Mouse (Mus musculus): ENCODE results near the gene Mrpl42. TPM values are rescaled to one million over a fixed set of nuclear protein-coding genes. Genes with fewer than 3 reads are reported as not detected.

Mrpl42 gene
- polyA plus RNA-seq, 1 experiment from 2014 or later, result 311 TPM

DNA sequence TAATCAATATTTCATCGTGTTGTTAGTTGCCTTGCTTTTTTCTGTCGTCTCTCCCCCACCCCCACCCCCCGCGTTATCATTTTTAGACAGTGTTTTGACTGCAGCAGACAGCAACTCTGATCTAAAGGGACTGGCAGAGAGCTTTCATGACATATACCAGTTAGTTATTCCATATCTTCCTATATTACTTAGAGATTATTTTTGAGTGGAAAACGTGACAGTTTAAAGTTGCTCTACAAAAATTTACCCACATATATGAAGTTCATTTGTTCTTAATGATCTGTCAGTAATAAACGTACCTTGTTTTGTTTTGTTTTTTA lies 34.4 kb upstream of the Mrpl42 start:
- Histone ChIP-seq H3K36me3 (no peaks in the 10 kb centered on the region), H3K4me1 (no peaks in the 10 kb centered on the region), H3K4me2 (replicated peaks) (no peak overlapping the region), H3K9me3 (no peaks in the 10 kb centered on the region), H3K27me3 (no peaks in the 10 kb centered on the region), H3K27ac (no peak overlapping the region), H3K9ac (no peak overlapping the region), H3K4me3 (no peak overlapping the region)
- 87% methylated on average over 6 of the region's 6 CpGs for WGBS
- no peak for ATAC-seq (ENCODE audit: insufficient number of reproducible peaks, insufficient read depth, low FRiP score, low TSS enrichment)

DNA sequence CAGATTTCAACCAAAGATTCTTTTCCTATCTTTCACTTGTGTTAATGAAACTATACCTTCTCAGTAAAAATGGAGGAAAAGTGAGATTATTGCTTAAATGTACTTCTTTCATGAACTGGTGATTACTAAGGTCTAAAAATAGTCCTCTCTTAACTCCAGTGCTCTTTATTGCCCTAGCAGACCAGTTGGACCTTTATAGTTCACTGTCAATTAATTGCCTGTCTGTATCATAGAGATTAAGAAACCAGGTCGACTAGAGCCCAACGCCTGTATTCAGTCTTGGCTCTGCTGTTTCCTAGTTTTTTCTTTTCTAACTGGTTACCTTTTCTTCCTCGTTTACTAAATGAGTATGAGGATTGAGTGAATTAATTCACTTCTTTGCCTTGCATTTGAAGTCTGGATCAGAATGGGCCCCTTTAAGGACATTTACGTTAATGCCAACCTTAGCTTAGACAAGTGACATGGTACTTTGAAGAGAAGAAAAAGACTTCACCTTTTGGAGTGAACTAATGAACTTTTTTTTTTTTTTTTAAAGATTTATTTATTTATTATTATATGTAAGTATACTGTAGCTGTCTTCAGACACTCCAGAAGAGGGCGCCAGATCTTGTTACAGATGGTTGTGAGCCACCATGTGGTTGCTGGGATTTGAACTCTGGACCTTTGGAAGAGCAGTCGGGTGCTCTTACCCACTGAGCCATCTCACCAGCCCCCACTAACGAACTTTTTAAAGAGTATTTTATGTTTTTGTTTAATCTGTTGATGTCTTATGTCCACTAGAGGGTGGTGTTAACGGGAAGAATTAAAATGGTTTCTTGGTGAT lies 33.9 kb upstream of the Mrpl42 start:
- Histone ChIP-seq H3K9ac (no peak overlapping the region), H3K36me3 (no peaks in the 10 kb centered on the region), H3K4me1 (peaks cover under 1% of the 10 kb centered on the region; the same call in 1 of the 2 replicates), H3K4me2 (replicated peaks) (no peak overlapping the region), H3K27ac (no peak overlapping the region), H3K9me3 (no peaks in the 10 kb centered on the region), H3K4me3 (no peak overlapping the region), H3K27me3 (no peaks in the 10 kb centered on the region)
- WGBS, result 87% methylated on average over 8 of the region's 8 CpGs
- no peak for ATAC-seq (ENCODE audit: insufficient number of reproducible peaks, insufficient read depth, low FRiP score, low TSS enrichment)

DNA sequence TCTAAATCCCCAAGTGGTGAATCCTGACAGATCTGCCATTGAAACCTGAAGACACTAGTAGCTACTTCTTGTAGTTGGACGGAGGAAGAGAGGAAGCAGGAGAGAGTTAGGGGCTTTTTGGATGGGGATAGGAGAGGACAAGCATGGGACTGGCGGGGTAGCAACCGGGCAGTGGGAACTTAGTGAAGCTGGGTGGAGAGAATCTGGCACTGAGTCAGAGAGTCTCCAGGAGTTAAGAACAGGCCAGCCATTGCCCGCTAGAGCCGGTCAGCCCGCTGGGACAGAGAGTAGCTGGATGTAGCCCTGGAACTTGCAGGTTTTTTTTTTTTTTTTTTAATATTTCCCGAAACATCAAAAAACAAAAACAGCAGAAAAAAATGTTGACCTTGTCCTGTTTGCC lies 31.6 kb upstream of the Mrpl42 start:
- WGBS, result 87% methylated on average over 7 of the region's 7 CpGs
- Histone ChIP-seq H3K4me3 (no peak overlapping the region), H3K4me1 (peaks cover 9% of the 10 kb centered on the region; the same call in 1 of the 2 replicates), H3K27ac (no peak overlapping the region), H3K36me3 (no peaks in the 10 kb centered on the region), H3K9me3 (no peaks in the 10 kb centered on the region), H3K9ac (no peak overlapping the region), H3K4me2 (replicated peaks) (no peak overlapping the region), H3K27me3 (no peaks in the 10 kb centered on the region)
- no peak for ATAC-seq (ENCODE audit: insufficient number of reproducible peaks, insufficient read depth, low FRiP score, low TSS enrichment)

DNA sequence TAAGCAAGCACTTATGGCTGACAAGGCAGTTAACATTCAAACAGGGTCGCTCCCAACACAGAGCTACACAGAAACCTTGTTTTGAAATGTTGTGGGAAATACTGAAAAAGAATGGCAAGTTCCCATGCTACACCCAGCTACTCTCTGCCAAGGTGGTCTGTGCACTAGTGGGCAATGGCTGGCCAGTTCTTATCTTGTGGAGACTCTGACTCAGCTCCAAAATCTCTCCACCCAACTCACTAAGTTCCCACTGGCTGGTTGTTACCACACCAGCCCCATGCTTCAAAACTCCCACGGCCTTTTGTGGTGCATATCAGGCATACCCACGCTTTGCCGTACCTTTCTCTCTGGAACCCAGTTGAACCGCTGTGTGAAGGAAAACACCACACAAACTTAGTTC lies 31.2 kb upstream of the Mrpl42 start:
- Histone ChIP-seq H3K4me3 (no peak overlapping the region), H3K9ac (no peak overlapping the region), H3K9me3 (no peaks in the 10 kb centered on the region), H3K27me3 (no peaks in the 10 kb centered on the region), H3K36me3 (no peaks in the 10 kb centered on the region), H3K27ac (no peak overlapping the region), H3K4me1 (peaks cover 9% of the 10 kb centered on the region; the same call in 1 of the 2 replicates), H3K4me2 (replicated peaks) (no peak overlapping the region)
- WGBS, result 91% methylated on average over 5 of the region's 5 CpGs
- ATAC-seq (ENCODE audit: insufficient number of reproducible peaks, insufficient read depth, low FRiP score, low TSS enrichment), result no peak

DNA sequence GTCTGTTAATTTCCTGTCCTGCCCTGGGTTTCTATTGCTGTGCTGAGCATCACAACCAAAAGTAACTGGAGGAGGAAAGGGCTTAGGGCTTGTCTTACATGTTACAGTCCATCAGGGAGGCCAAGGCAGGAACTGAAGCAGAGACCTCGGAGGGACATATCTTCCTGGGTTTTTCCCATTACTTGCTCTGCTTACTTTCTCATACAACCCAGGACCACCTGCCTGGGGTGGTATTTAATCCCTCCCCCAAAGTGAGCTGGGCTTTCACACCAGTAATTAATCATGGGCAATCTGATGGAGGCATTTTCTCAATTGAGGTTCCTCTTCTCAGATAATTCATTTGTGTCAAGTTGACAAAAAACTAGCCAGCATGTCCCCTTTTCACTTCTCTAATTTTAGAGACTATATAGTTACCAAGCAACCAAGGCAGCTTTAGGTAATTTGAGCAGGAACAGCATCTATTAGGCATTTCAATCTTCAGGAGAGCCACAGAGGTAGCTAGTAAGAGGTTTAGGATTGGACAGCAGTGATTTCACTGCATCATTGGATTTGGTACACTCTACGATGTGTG lies 28.9 kb upstream of the Mrpl42 start:
- no peak overlapping the region for H3K9ac ChIP-seq
- no peak overlapping the region for H3K4me3 ChIP-seq
- H3K4me1 ChIP-seq, result peaks cover 14% of the 10 kb centered on the region; the same call in 1 of the 2 replicates
- ATAC-seq (ENCODE audit: insufficient number of reproducible peaks, insufficient read depth, low FRiP score, low TSS enrichment), result no peak
- no peak overlapping the region for H3K4me2 ChIP-seq (replicated peaks)
- H3K36me3 ChIP-seq, result no peaks in the 10 kb centered on the region
- 78% methylated on average over 2 of the region's 2 CpGs for WGBS
- H3K9me3 ChIP-seq, result no peaks in the 10 kb centered on the region
- no peaks in the 10 kb centered on the region for H3K27me3 ChIP-seq
- H3K27ac ChIP-seq, result no peak overlapping the region

DNA sequence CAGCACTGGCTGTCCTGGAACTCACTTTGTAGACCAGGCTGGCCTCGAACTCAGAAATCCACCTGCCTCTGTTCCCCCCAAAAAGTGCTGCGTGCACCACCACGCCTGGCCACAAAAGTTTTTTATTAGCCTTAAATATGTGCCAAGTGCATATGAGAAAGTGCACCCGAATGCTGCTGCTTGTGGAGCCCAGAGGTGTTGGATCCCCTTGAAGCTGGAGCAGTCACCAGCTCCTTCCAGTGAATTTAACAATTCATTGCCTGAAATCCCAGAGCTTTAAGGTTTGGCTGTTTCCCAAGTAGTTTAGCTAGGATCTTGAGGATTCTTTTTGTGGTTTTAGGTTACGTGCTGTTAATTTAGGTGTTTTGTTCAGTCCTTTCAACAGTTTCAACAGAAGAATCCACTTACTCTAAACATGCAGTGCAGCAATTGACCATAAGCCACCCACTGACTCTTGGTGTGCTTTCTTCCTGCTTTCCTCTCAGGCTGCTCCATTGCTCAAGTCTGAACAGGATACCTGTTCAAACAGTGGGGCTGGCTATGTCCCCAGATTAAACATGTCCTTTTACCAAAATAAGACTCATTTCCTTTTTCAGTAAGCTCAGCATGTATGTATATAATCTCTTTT lies 24.9 kb upstream of the Mrpl42 start:
- no peaks in the 10 kb centered on the region for H3K9me3 ChIP-seq
- peaks cover 14% of the 10 kb centered on the region; the same call in 1 of the 2 replicates for H3K4me1 ChIP-seq
- H3K27me3 ChIP-seq, result no peaks in the 10 kb centered on the region
- WGBS, result 69% methylated on average over 5 of the region's 5 CpGs
- H3K36me3 ChIP-seq, result peaks cover 5% of the 10 kb centered on the region; the same call in 1 of the 2 replicates
- no peak overlapping the region for H3K4me2 ChIP-seq (replicated peaks)
- H3K9ac ChIP-seq, result no peak overlapping the region
- no peak overlapping the region for H3K4me3 ChIP-seq
- H3K27ac ChIP-seq, result 0 out of 2 replicates have a peak overlapping the region, but pooled peaks have one; percentile 20
- no peak for ATAC-seq (ENCODE audit: insufficient number of reproducible peaks, insufficient read depth, low FRiP score, low TSS enrichment)

DNA sequence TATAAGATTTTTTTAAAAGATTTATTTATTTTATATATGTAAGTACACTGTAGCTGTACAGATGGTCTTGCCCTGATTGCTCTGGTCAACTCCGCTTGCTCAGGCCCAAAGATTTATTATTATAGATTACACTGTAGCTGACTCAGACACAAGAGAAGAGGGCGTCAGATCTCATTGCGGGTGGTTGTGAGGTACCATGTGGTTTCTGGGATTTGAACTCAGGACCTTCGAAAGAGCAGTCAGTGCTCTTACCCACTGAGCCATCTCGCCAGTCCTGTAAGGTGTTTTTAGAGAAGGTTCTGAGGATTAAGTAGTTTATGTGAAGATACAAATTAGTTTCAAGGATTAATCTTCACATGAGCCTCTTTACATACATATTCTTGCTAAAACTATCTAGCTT lies 24.1 kb upstream of the Mrpl42 start:
- peaks cover 14% of the 10 kb centered on the region; the same call in 1 of the 2 replicates for H3K4me1 ChIP-seq
- H3K36me3 ChIP-seq, result peaks cover 5% of the 10 kb centered on the region; the same call in 1 of the 2 replicates
- no peak overlapping the region for H3K9ac ChIP-seq
- H3K4me2 ChIP-seq (replicated peaks), result no peak overlapping the region
- H3K4me3 ChIP-seq, result no peak overlapping the region
- WGBS, result 93% methylated on average over 5 of the region's 5 CpGs
- no peaks in the 10 kb centered on the region for H3K27me3 ChIP-seq
- H3K27ac ChIP-seq, result no peak overlapping the region
- no peak for ATAC-seq (ENCODE audit: insufficient number of reproducible peaks, insufficient read depth, low FRiP score, low TSS enrichment)
- H3K9me3 ChIP-seq, result no peaks in the 10 kb centered on the region

DNA sequence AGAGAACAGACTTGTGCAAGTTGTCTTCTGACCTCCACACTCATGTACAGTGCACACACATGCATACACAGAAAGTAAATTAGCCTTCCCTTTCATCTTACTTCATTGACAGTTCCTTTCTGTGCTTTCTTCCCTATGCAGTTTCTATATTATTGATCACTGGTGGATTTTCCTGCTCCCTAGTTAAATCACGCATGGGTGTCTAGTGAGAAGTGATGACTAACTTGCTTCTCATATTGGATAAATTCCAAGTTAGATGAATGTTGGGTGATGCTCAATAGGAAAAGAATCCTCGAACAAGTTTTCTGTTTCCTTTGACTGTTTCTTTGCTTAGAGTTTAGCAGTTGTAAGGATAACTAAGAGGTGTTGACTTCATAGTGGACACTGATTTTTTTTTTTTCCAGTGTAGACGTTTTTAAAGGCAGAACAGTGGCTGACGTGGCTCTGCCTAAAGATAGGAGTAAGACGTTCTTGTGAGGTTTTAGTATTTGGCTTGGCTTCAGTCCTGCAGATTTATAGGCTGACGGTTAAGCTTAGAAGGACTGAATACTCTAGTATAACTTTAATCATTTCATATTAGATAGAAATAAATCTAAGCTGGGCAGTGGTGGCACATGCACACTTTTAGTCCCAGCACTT lies 23.4 kb upstream of the Mrpl42 start:
- Histone ChIP-seq H3K27me3 (no peaks in the 10 kb centered on the region), H3K36me3 (peaks cover 5% of the 10 kb centered on the region; the same call in 1 of the 2 replicates), H3K4me2 (replicated peaks) (no peak overlapping the region), H3K9ac (no peak overlapping the region), H3K27ac (no peak overlapping the region), H3K4me3 (no peak overlapping the region), H3K4me1 (peaks cover 10% of the 10 kb centered on the region; the same call in 1 of the 2 replicates), H3K9me3 (no peaks in the 10 kb centered on the region)
- no peak for ATAC-seq (ENCODE audit: insufficient number of reproducible peaks, insufficient read depth, low FRiP score, low TSS enrichment)
- 83% methylated on average over 6 of the region's 6 CpGs for WGBS

DNA sequence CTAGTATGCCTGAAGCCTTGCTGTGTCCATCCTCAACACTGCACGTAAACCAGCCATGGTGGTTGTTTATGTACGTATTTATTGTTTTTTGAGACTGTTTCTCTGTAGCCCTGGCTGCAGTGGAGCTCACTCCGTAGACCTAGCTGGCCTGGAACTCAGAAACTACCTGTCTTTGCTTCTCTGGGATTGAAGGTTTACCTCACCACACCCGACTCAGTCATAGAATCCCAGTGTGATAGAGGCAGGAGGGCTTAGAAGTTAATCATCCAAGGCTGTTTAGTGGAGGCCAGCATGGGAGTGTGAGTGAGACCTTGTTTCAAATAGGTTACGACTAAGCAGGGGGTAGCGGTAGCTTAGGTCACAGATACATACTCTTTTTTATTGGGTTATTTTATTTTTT lies 15.9 kb upstream of the Mrpl42 start:
- H3K4me1 ChIP-seq, result peaks cover 16% of the 10 kb centered on the region
- H3K9ac ChIP-seq, result no peak overlapping the region
- WGBS, result 92% methylated on average over 6 of the region's 6 CpGs
- no peak overlapping the region for H3K4me2 ChIP-seq (replicated peaks)
- H3K36me3 ChIP-seq, result peaks cover 9% of the 10 kb centered on the region; the same call in 1 of the 2 replicates
- ATAC-seq (ENCODE audit: insufficient number of reproducible peaks, insufficient read depth, low FRiP score, low TSS enrichment), result no peak
- H3K4me3 ChIP-seq, result no peak overlapping the region
- no peaks in the 10 kb centered on the region for H3K9me3 ChIP-seq
- H3K27ac ChIP-seq, result no peak overlapping the region
- no peaks in the 10 kb centered on the region for H3K27me3 ChIP-seq

DNA sequence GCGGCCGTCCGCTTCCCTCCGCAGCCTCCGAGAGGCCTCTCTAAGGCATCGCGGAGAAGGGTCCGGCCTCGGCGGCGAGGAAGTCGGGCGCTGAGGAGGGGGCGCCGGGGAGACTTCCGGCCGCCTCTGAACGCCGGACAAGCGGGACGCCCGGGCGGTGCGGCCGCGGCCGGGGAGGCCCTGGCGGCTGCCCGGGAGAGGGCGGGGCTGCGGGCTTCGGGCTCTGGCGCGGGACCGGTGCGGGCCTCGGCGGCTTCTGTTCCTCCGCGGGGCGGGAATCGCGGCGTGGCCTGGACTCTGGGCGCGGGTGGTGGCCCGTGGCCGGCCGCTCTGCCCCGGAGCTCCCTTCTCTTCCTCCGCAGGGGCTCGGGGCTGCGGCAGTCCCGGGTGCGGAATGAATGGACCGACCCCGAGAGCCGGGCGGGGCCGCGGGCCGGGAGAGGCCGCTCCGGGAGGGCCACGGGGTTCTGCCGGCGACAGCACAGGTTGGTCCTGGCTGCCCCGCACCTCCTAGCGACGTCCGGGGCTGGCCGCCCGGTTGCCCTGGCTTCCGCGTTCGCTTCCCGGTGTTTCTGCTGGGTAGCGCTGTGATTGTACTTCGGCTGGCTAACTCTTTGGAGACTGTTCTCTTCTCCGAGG lies 13.7 kb upstream of the Mrpl42 start:
- ATAC-seq (ENCODE audit: insufficient number of reproducible peaks, insufficient read depth, low FRiP score, low TSS enrichment), result peak; percentile 76; the same call in 1 of the 2 replicates
- peaks cover 3% of the 10 kb centered on the region; the same call in 1 of the 2 replicates for H3K36me3 ChIP-seq
- under 1% methylated on average over 57 of the region's 80 CpGs for WGBS
- H3K9ac ChIP-seq, result peak overlapping the region; percentile 98
- H3K4me2 ChIP-seq (replicated peaks), result peak overlapping the region; percentile 61
- no peaks in the 10 kb centered on the region for H3K27me3 ChIP-seq
- peaks cover 16% of the 10 kb centered on the region for H3K4me1 ChIP-seq
- peak overlapping the region; percentile 96 for H3K4me3 ChIP-seq
- no peaks in the 10 kb centered on the region; the same call in 1 of the 2 replicates for H3K9me3 ChIP-seq
- peak overlapping the region; percentile 98 for H3K27ac ChIP-seq

DNA sequence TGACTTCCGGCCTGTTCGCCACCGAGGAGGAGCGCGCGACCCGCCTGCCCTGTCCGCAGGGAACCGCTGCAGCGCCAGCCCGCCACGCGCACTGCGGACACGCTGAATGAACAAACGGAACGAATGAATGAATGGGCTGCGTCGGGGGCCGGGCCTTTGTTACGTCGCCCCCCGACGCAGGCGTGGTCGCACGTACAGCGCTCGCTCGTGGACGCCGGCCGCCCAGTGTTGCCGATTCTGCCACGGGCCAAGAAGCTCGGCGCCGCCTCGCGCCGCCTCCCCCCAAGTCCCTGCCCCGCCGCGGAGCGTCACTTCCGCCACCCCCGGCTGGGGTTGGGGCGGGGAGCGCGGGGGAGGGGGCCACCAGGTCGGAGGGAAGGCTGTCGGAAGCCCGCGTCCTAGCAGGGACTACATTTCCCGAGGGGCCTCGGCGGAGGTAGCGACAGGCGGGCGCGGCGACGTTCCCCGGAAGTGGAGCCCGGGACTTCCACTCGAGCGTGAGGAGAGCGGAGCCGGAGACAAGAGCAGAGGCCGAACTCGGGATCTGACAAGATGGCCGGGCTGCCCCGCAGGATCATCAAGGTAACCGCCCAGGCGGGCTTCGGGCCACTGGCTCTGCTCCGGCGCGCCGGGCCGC lies 13.0 kb upstream of the Mrpl42 start, which contains the start of gene Ube2n:
TSS of gene Ube2n (plus strand) at position 490 of the 637 bp plus-strand sequence.
- peaks cover 3% of the 10 kb centered on the region; the same call in 1 of the 2 replicates for H3K36me3 ChIP-seq
- peak; percentile 94 for ATAC-seq (ENCODE audit: insufficient number of reproducible peaks, insufficient read depth, low FRiP score, low TSS enrichment)
- H3K9me3 ChIP-seq, result no peaks in the 10 kb centered on the region; the same call in 1 of the 2 replicates
- H3K9ac ChIP-seq, result peak within 1 kb of the TSS; percentile 98
- no peaks in the 10 kb centered on the region for H3K27me3 ChIP-seq
- peaks cover 16% of the 10 kb centered on the region for H3K4me1 ChIP-seq
- H3K4me2 ChIP-seq (replicated peaks), result peak within 1 kb of the TSS; percentile 61
- H3K4me3 ChIP-seq, result peak within 1 kb of the TSS; percentile 96
- under 1% methylated on average over 81 of the region's 81 CpGs for WGBS
- H3K27ac ChIP-seq, result peak within 1 kb of the TSS; percentile 98

All from embryonic facial prominence, embryonic 12.5 days (tissue).